In the genomic region with DNA sequence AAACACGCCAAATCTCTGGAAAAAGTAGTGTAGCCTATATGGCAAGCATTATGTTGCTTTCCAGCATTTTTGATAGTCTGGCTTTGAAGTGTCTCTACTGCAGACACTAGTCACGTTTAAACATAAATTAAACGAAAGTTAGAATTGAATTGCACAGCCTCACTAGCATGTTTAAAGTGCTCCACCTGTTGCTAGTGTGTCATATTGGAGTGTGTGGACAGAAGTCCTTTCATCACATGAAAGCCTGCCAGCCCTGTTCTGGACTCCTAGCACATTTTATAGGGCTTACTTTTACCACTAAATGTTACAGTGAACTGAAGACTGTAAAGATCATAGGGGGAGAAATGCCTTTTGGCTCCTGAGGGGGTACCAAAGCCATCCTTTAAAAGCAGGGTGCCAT, we compare ENCODE assay signal across 8 mouse cellular contexts. TPM values are rescaled to one million over a fixed set of nuclear protein-coding genes. Genes with fewer than 3 reads are reported as not detected.
DNase-seq lines count a peak whose midpoint lies in the region; ATAC-seq and TF ChIP-seq lines count a peak whose summit lies in the region.

No protein-coding gene starts in this region.

- DNase-seq in heart, adult 9 months (ENCODE audit: low spot score in 2 of 2) = no peak
- DNase-seq in ES-E14 (ENCODE audit: low read depth, low spot score) = no peak
- no peak for DNase-seq in frontal cortex, postnatal 36 days (ENCODE audit: low spot score in 2 of 2)
- DNase-seq in spleen, adult 18-20 months = no peak

- no peak for ATAC-seq in heart, embryonic 14.5 days (ENCODE audit: insufficient number of reproducible peaks, insufficient read depth, low FRiP score, low read depth)
- ATAC-seq in hindbrain, embryonic 13.5 days (ENCODE audit: low FRiP score) = no peak
- ATAC-seq in midbrain, embryonic 13.5 days = no peak
- no peak for ATAC-seq in inflammation-experienced regulatory T-cells, adult 6 months

- H3K27ac ChIP-seq in heart, embryonic 14.5 days (replicated peaks in 1 of 2; ENCODE audit: control insufficient read depth in 1 of 2, insufficient read depth in 1 of 2, low read depth in 2 of 2, low read length in 2 of 2) = no peak overlapping the region
- no peak overlapping the region; the same call in 1 of the 2 replicates for H3K27ac ChIP-seq in ES-E14 (ENCODE audit: insufficient read depth, low read depth, low read length, poor library complexity, severe bottlenecking)
- H3K27ac ChIP-seq in hindbrain, embryonic 13.5 days = no peak overlapping the region
- no peak overlapping the region for H3K27ac ChIP-seq in midbrain, embryonic 13.5 days

- no peaks in the 10 kb centered on the region for H3K27me3 ChIP-seq in heart, embryonic 14.5 days (ENCODE audit: control insufficient read depth, insufficient read depth, low read length)
- no peaks in the 10 kb centered on the region for H3K27me3 ChIP-seq in hindbrain, embryonic 13.5 days
- no peaks in the 10 kb centered on the region for H3K27me3 ChIP-seq in midbrain, embryonic 13.5 days

- peaks cover 5 to 25% of the 10 kb centered on the region in 2 experiments for H3K4me1 ChIP-seq in heart, embryonic 14.5 days (ENCODE audit: control insufficient read depth in 2 of 2, insufficient read depth in 2 of 2, low read length in 2 of 2)
- peaks cover 8 to 10% of the 10 kb centered on the region in 2 experiments; a peak in 3 of 4 replicates for H3K4me1 ChIP-seq in ES-E14 (ENCODE audit: control insufficient read depth in 2 of 2, insufficient read depth in 2 of 2, low read length in 2 of 2, poor library complexity in 1 of 2)
- peaks cover 22% of the 10 kb centered on the region for H3K4me1 ChIP-seq in hindbrain, embryonic 13.5 days (replicated peaks)
- peaks cover 22% of the 10 kb centered on the region for H3K4me1 ChIP-seq in midbrain, embryonic 13.5 days (replicated peaks)

- no peaks in the 10 kb centered on the region for H3K9me3 ChIP-seq in heart, embryonic 14.5 days (ENCODE audit: control insufficient read depth, low read length)
- H3K9me3 ChIP-seq in ES-E14 (ENCODE audit: control insufficient read depth, insufficient read depth, low read depth, low read length) = no peaks in the 10 kb centered on the region
- H3K9me3 ChIP-seq in hindbrain, embryonic 13.5 days = no peaks in the 10 kb centered on the region
- no peaks in the 10 kb centered on the region for H3K9me3 ChIP-seq in midbrain, embryonic 13.5 days

- WGBS in heart, embryonic 14.5 days = 46% methylated on average over 3 of the region's 3 CpGs
- 63% methylated on average over 3 of the region's 3 CpGs for WGBS in hindbrain, embryonic 13.5 days
- WGBS in midbrain, embryonic 13.5 days = 60% methylated on average over 3 of the region's 3 CpGs

- H3K36me3 ChIP-seq in heart, embryonic 14.5 days (ENCODE audit: control insufficient read depth, insufficient read depth, low read length) = no peaks in the 10 kb centered on the region
- H3K36me3 ChIP-seq in ES-E14 (ENCODE audit: control insufficient read depth, insufficient read depth, low read length, poor library complexity, severe bottlenecking) = no peaks in the 10 kb centered on the region
- no peaks in the 10 kb centered on the region for H3K36me3 ChIP-seq in hindbrain, embryonic 13.5 days
- no peaks in the 10 kb centered on the region for H3K36me3 ChIP-seq in midbrain, embryonic 13.5 days

- in situ Hi-C loops in ES-E14 (cut with MboI; ENCODE audit: low sequenced_read_pairs in 2 of 2, unreplicated experiment in 2 of 2) = no loop called here

- H3K4me3 ChIP-seq in heart, embryonic 14.5 days (ENCODE audit: control insufficient read depth in 1 of 2, insufficient read depth in 1 of 2, low read depth in 1 of 2, low read length in 2 of 2) = peak overlapping the region in 1 of 2 experiments; percentile 92; a peak in 2 of 4 replicates
- H3K4me3 ChIP-seq in ES-E14 (ENCODE audit: insufficient read depth in 1 of 2, low read depth in 1 of 2, low read length in 2 of 2, poor library complexity in 1 of 2, severe bottlenecking in 1 of 2) = peak overlapping the region; percentile 84 to 98
- peak overlapping the region; percentile 79 for H3K4me3 ChIP-seq in hindbrain, embryonic 13.5 days
- peak overlapping the region; percentile 68; the same call in 1 of the 2 replicates for H3K4me3 ChIP-seq in midbrain, embryonic 13.5 days (replicated peaks)

- H3K4me2 ChIP-seq in heart, embryonic 14.5 days (ENCODE audit: low read length) = peak overlapping the region; percentile 84
- H3K4me2 ChIP-seq in hindbrain, embryonic 13.5 days = peak overlapping the region; percentile 82
- H3K4me2 ChIP-seq in midbrain, embryonic 13.5 days (replicated peaks) = peak overlapping the region; percentile 75

- H3K9ac ChIP-seq in heart, embryonic 14.5 days (ENCODE audit: low read length) = peak overlapping the region; percentile 90; the same call in 1 of the 2 replicates
- no peak overlapping the region; the same call in 1 of the 2 replicates for H3K9ac ChIP-seq in ES-E14 (ENCODE audit: insufficient read depth, low read depth, low read length, poor library complexity, severe bottlenecking)
- no peak overlapping the region for H3K9ac ChIP-seq in hindbrain, embryonic 13.5 days
- no peak overlapping the region for H3K9ac ChIP-seq in midbrain, embryonic 13.5 days (replicated peaks)

TF ChIP-seq in ES-E14, 5 proteins besides CTCF, POLR2A, EP300 and RAD21:
- TF ChIP-seq CHD2 (IDR thresholded peaks at IDR 0.05; ENCODE audit: low read depth, low read length) = no peak
- no peak for TF ChIP-seq ZC3H11A (IDR thresholded peaks at IDR 0.05; ENCODE audit: borderline replicate concordance, low read depth, low read length)
- no peak for TF ChIP-seq ZNF384 (IDR thresholded peaks at IDR 0.05; ENCODE audit: low read depth, low read length)
- no peak for TF ChIP-seq HCFC1 (IDR thresholded peaks at IDR 0.05; ENCODE audit: borderline replicate concordance, insufficient read depth, low read length)
- no peak for TF ChIP-seq MAFK (IDR thresholded peaks at IDR 0.05; ENCODE audit: insufficient read depth, low read depth, low read length)

RNA-seq across cellular contexts. Expression of a gene that starts 1.9 kb away (rescaled TPM):
- polyA plus RNA-seq in heart, embryonic 14.5 days (2014; fragmentation: Nextera tagmentation; extraction: Ambion mirVana) = 30.9 and 31.8 TPM in 2 replicates
- total RNA-seq in ES-E14 (2012; rRNA removed) = 22.5 and 23.6 TPM in 2 replicates
- 15.2 and 15.8 TPM in 2 replicates for polyA plus RNA-seq in hindbrain, embryonic 13.5 days (2015; fragmentation: Nextera tagmentation; extraction: Ambion mirVana)
- polyA plus RNA-seq in midbrain, embryonic 13.5 days (2015; fragmentation: Nextera tagmentation; extraction: Ambion mirVana) = 13.2 and 14.7 TPM in 2 replicates
- polyA plus RNA-seq in inflammation-experienced regulatory T-cells, adult 6 months (2017; shearing (Covaris generic)) = 1 to 10 TPM; 3.2 to 5.2 (median 3.8) TPM

RNA-seq across cellular contexts. Expression of a gene that starts 40.5 kb away (rescaled TPM):
- polyA plus RNA-seq in heart, embryonic 14.5 days (2014; fragmentation: Nextera tagmentation; extraction: Ambion mirVana) = 32.4 and 36.5 TPM in 2 replicates
- 22.4 and 32.8 TPM in 2 replicates for total RNA-seq in ES-E14 (2012; rRNA removed)
- 53.8 and 61.1 TPM in 2 replicates for polyA plus RNA-seq in hindbrain, embryonic 13.5 days (2015; fragmentation: Nextera tagmentation; extraction: Ambion mirVana)
- polyA plus RNA-seq in midbrain, embryonic 13.5 days (2015; fragmentation: Nextera tagmentation; extraction: Ambion mirVana) = 57.5 and 63.1 TPM in 2 replicates
- polyA plus RNA-seq in inflammation-experienced regulatory T-cells, adult 6 months (2017; shearing (Covaris generic)) = 1 to 10 TPM; 2.5 to 5.9 (median 3.0) TPM

RNA-seq across cellular contexts. Expression of a gene that starts 40.7 kb away (rescaled TPM):
- 7.6 and 10.7 TPM in 2 replicates for polyA plus RNA-seq in heart, embryonic 14.5 days (2014; fragmentation: Nextera tagmentation; extraction: Ambion mirVana)
- 6.4 and 6.8 TPM in 2 replicates for total RNA-seq in ES-E14 (2012; rRNA removed)
- polyA plus RNA-seq in hindbrain, embryonic 13.5 days (2015; fragmentation: Nextera tagmentation; extraction: Ambion mirVana) = 8.5 and 9.8 TPM in 2 replicates
- polyA plus RNA-seq in midbrain, embryonic 13.5 days (2015; fragmentation: Nextera tagmentation; extraction: Ambion mirVana) = 5.0 and 5.6 TPM in 2 replicates
- 10 to 100 TPM in 1 of 3 experiments, 1 to 10 TPM in 2; 6.7 to 16.1 (median 8.9) TPM for polyA plus RNA-seq in inflammation-experienced regulatory T-cells, adult 6 months (2017; shearing (Covaris generic))

RNA-seq across cellular contexts. Expression of a gene that starts 40.9 kb away (rescaled TPM):
- 85.3 and 85.8 TPM in 2 replicates for polyA plus RNA-seq in heart, embryonic 14.5 days (2014; fragmentation: Nextera tagmentation; extraction: Ambion mirVana)
- total RNA-seq in ES-E14 (2012; rRNA removed) = 26.0 and 45.5 TPM in 2 replicates
- polyA plus RNA-seq in hindbrain, embryonic 13.5 days (2015; fragmentation: Nextera tagmentation; extraction: Ambion mirVana) = 45.9 and 54.5 TPM in 2 replicates
- polyA plus RNA-seq in midbrain, embryonic 13.5 days (2015; fragmentation: Nextera tagmentation; extraction: Ambion mirVana) = 34.6 and 34.7 TPM in 2 replicates
- polyA plus RNA-seq in inflammation-experienced regulatory T-cells, adult 6 months (2017; shearing (Covaris generic)) = 100 to 1,000 TPM in 1 of 3 experiments, 10 to 100 TPM in 2; 87.5 to 260 (median 96.7) TPM
